Mouse (Mus musculus) gonadal fat pad, adult 2 months (tissue): Measurements from ENCODE around the gene Apoa2. TPM values are rescaled to one million over a fixed set of nuclear protein-coding genes. Genes with fewer than 3 reads are reported as not detected.
A peak's percentile ranks its signal among the peaks of the same experiment; 100 is the strongest.

Source experiments
- DNase-seq: peaks from one replicate; pipeline ENCODE4 v3.0.0-alpha.2; 2012; ENCODE audit warnings: low read depth
- polyA plus RNA-seq: library from polyadenylated mRNA; depleted of rRNA; stranded (reverse); fragments of >200 nt; gene quantifications from 2 replicates; pipeline ENCODE4 v1.2.3, GENCODE M21; 2012; rRNA removed

The Apoa2 gene
- 1.5 and 18.5 TPM in 2 replicates for polyA plus RNA-seq

DNA sequence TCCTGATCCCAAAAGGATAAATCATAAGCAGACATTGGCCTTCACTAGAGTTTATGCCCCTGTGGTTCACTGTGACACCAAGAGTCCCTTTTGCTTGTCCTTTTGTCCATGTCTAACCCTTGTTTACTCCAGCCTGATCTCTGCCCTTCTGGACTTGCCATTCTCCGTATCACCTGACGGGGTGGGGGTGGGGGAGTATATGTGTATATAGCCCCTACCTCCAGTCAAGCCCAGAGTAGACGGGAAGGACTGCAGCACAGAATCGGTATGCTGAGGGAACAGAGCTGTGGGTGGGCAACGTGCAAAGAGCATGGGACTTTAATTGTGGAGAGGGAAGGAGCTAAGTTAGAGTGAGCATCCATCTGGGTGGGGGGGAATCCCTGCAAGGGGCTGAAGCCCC is at the start of gene Apoa2:
Gene Apoa2 (plus strand): TSS at position 198 of the 400 bp plus-strand sequence.
- no peak for DNase-seq

DNA sequence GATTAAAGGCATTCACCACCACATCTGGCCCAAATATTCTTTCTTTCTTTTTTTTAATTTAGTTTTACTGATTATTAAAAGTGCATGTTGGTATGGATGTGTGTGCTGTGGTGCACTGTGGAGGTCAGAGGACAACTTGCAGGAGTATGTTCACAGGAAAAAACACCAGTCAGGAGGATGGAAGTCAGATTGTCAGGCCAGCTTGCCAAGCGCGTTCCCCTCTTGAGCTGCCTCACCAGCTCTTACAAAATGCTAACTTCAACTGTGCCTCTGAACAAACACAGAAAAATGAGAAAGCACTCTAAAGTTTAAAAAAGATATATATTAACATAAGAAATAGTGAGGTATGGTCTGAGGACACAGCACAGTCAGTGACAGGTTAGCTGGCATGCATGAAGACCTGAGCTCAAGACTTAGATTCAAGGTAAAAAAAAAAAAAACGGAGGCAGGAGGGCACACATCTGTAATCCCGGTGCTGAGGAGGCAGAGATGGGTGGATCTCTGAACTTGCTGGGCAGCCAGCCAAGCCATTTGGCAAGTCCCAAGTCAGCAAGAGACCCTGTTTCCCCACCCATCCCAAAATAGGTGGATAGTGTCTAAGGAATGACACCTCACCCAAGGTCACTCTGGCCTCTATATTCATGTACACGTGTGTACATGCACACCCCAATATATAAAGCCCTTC is 45.2 kb upstream of the Apoa2 start:
- DNase-seq = no peak

DNA sequence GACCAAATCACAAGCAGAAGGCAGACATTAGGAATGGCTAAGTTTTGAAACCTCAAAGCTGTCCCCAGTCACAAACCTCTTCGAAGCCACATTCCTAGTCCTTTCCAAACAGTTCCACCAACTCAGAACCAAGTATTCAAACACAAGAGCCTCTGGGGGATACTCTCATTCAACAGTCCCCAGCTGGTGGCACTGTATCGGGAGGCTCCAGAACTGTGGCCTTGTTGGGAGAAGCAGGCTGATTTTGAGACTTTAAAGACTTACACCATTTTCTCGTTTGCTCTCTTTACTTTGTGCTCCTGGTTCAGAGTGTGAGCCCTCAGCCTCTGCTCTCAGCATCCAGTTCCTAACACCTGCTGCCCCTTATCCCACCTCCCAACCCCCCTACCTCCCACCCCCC is 41.8 kb upstream of the Apoa2 start:
- no peak for DNase-seq

DNA sequence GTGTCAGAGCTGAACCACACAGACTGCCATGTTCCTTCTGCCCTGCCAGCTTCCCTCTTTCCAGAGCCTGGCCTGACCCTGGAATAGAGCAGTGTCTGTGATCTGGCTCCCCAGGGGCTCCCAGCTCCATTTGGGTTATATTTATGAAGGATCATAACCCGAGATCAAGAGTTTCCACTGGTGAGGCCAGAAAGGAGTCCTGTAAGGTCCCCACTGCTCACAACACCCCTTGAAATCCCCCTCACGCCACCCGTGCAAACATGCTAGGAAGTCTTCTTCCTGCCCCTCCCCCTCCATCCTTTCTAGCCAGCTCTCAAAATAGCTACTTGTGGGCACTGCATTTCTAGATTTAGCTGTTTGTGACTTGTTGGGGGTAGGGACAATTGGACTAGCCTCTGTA is 41.2 kb upstream of the Apoa2 start:
- no peak for DNase-seq

DNA sequence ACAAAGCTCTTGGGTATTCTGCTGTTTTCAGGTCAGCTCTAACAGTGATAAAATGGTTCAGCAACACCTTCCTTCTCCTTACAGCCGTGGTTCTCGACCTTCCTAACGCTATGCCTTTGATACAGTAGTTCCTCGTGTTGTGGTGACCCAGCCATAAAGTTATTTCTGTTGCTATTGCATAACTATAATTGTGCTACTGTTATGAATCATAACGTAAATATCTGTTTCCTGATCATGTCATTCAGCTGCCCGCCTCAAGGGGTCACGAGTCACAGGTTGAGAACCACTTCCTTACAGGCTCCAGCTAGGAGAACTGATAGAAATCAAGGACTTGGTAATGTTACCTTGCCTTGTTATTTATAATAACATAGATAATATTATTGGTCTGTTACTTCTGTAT is 40.5 kb upstream of the Apoa2 start:
- peak; percentile 38 for DNase-seq

DNA sequence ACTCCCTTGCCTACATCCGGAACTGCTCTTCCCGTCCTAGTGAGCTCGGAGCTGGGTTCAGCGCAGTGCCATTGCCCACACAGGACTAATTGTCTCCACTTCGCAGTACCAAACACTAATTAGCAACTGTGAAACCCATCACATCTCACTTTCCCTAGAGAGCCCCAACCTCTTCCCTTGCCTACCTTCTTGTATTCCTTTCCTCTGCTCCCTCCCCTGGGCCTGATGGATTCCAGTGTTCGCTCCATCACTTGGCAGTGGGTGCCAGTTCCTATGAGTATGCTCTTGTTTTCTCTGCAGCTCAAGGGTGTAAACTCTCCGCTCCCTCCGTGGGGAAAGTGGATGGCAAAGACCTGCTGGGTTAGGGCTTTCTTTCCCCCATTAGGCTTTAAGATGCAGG is 39.2 kb upstream of the Apoa2 start:
- DNase-seq = no peak

DNA sequence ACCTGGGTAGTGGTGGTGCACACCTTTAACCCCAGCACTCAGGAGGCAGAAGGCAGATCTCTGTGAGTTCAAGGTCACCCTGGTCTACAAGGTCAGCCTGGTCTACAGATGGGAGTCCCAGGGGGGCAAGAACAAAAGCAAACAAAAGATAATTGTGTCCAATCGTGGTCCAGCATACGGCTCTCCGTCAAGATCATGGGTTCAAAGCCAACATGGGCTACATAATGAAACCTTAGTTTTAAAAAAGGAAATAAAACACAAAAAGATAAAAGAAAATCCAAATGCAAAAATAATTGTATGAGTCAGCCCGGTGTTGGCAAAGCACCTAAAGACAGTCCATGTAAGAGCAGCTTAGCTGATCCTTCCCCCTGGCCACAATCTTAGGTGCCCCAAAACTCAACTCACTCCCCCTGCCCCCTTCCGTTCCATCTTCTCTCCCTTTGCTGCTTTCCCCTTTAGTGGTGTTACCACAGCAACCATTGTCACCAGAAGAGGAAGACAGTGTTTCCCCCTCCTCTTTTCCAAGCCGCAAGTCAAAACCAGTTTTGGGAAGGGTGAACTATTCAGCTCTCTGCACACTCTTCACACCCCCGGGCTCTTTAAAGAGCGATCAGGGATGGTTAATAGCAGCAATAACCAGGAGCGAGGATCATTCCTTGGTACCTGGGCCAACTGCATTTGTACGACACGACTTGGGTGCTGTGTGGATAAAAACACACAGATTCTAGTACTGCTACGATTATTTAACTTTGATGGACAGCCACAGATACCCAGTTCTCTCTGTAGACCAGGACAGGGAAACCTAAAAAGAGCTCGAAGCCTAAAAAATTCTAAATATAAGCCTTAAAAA is 36.8 kb upstream of the Apoa2 start:
- DNase-seq = no peak

DNA sequence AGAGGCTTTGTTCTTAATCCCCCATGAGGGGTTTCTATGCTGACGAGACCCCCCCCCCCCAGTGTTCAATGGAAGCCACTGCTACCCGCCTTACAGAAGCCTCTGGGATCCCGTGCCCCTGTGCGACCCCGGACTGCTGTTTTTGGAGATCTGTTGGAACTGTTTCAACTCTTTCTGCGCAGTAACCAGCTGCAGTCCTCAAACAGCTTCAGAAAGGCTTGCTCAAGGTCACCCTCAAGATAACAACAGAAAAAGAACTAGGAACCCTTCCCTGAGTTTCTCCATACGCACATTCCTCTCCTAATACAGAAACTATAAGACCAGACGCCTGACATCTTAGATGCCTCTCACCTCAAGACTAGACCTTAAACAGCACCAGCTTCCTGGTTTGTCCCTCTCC is 35.8 kb upstream of the Apoa2 start:
- no peak for DNase-seq

DNA sequence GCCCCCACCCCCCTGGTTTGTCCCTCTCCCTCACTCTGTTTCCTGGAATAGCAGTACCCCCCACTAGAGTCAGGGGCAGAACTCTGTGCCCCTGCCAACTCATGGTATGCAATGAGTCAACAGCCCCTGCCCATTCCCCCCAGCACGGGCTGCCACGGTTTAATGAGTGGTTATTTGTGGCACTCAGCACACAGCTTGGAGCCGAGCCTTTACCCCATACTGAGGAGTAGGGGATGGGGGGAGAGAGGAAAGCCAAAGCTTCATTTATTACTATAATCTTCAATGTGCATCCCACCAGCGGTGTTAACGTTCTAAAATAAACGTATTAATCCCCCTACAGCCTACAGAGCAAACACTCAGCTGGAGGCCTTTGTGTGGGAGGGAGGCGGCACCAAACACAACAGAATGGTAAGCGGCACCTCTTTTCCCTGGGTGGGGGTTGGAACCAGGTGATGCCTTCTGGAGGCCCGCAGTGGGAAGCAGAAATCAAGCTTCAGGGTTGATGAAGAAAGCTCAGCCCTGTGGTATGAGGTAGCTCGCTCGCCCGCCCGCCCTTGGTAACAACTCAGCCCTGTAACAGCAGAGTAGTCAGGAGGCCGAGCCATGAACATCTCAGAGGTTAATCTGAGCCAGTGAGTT is 35.3 kb upstream of the Apoa2 start:
- no peak for DNase-seq

DNA sequence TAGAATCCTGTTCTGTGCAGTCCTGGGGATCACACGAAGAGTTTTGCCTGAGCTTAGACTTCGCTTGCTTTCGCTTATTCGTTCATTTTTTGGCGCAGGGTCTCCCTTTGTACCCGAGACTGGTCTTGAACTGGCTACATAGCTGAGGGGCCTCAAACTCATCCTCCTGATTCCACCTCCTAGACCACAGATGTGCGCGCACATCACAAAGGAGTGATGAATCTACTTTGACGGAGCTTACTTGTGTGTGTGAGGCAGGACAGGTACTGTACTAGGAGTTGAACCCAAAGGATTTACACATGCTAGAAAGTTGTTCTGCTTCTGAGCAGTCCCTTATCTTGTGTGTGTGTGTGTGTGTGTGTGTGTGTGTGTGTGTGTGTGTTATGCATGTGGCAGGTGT is 34.0 kb upstream of the Apoa2 start:
- DNase-seq = no peak

DNA sequence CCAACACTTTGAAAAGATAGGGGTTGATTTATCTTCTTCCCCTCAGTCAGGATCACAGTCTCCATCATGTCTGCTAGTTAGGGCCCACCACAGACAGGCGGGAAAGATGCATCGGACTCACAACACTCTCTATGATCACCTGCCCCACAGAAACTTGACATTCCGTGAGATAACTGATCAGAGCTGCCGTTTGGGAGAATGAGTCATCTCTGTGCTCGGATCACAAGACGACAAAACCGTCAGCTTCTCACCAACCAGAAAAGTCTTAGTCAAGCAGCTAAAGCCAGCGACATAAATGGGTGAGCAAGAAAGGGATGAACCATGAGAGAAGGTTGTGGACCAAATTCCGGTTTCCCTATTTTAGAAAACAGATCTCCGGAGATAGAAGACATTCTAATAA is 32.6 kb upstream of the Apoa2 start:
- no peak for DNase-seq

DNA sequence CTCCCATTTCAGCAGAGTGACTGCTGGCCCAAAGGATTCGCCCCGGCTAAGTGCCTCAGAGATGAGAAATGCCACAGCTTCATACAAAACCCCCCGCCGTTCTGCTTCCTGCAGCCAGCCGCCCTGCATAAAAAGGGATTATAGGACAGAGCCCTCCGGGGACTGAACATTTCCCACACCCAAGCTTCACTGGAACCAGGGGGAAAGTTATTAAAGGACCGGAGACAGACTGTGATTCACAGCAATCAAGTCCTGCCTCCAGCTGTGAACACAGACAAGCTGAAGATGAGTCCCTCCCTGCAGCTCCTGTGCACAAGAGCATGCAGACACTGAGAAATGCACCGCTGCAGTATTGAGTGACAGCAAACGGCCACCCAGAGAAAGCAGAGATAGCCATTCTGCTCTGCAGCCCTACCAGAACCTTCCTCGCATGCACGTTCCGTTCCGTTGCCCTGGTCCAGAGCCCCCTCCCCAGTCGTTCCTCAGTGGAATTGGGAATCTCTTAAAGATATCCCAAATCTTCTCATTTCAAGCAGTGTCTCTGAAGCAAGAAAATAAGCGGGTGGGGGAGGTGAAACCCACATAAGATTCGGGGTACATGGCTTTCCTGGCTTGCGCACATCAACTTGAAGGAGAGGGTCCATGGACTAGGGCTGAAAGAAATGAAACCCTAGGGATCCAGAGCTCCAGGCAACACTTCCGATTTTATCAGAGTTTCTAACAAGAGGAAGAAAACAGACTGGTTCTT is 31.6 kb upstream of the Apoa2 start:
- no peak for DNase-seq

DNA sequence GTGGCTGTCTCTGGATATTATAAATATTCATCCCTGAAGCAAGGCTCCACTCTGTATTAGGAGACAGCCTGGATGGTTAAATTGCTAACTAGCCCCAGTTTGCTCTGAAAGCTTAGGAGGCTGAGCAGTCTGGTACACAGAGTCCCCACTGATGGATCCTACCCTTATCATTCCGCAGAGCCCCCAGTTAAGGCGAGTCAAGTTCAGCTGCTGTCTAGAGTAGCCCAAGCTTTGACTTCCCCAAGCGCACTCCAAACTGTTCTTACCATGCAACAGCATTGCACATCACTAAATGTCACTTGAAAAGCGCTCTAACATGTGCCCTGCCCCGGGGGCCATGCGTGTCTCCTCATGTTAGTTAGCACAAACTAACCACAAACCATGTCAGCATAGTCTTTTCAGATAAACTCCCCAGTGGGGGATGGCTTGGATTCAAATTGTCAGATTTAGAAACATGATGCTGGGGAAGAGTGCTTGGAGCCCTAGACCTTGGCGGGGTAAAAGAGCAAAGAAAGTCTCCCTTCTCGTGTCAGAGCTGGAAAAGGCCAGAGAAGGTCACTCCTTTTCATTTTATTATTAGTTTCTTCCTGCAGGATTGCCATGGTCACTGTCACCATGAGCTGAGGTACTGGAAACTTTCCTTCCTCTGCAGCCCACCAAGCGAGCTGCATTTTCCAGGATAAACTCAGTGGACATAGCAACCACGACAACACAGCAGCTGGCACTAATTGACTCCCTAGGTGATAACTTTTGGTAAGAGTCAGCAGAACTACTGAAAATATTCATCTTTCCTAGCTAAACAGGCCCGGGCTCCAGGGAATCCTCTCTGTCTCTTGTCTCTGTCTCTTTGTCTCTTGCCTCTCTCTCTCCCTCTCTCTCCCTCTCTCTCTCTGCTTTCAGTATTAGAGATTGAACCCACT is 30.7 kb upstream of the Apoa2 start:
- DNase-seq = no peak

DNA sequence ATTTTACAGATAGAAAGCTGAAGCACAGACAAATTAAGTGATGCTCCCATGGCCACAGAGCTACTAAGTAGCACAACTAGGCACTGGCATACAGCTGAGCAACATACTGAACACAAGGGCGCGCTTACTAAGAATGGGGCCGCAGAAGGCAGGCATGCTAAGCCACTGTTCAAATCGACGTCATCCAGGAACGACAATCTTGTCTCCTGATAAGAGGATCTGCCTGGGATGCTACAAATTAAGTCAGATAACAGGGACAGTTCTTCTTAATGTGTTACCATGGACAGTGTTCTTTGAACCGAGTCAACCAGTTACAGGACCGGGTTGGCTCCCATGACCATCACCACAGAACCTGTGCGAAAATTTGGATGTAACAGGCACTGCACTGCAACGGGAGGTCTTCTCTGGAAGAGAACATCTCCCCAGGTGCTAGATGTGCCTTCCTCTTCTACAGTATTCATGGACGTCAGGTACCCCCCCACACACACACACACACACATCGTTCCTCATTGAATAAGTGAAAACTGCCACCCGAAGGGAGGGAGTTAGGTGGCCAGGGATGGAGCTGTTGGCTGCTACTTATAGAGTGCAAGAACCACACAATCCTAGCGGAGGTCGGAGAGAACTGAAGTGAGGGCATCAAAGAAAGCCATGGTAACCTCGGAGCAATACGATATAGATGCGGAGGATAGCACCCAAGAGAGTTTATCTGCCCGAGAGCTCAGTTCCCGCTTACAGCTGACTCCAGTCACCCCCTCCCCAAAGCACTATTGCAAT is 29.6 kb upstream of the Apoa2 start:
- no peak for DNase-seq

DNA sequence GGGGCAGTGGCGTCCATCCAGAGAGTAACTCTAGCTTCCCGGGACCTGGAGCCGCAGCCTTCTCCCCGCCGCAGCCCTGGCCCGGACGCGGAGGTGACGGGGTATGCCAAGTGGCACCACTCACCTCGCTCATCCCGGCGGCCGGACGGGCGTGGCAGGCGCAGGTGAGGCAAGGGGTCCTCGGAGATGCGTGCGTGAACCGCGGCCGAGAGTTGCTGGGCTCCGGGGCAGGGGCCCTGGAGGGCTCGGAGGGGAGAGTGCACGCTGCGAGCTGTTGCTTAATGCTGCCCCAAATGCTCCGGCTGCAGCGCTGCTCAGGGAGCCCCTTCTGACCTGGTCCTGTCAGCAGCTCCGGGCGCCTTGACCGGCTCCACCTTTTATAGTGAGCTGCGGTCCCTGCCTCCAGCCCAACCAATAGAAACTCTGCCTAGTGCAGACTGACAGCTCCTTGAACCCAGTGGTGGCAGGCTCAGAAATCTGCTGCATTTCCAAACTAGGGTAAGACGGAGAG is 28.9 kb upstream of the Apoa2 start, which contains the start of gene Pcp4l1:
Gene Pcp4l1 (minus strand): TSS at position 382 of the 511 bp plus-strand sequence.
- no peak for DNase-seq

DNA sequence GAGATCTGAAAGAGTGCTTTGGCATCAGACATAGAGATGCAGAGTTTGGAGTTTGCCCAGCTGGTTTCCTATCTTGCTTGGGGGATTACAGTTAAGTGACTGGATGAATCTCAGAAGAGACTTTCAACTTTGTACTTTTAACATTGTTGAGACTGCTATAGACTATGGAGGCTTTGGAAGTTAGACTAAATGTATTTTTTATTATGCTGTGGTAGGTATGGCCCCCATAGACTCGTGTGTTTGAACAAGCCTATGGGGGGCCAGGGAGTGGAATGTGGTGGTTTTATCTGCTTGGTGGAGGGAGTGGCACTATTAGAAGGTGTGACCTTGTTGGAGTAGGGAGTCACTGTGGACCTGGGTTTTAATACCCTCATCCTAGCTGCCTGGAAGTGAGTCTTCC is 25.3 kb upstream of the Apoa2 start:
- DNase-seq = no peak

DNA sequence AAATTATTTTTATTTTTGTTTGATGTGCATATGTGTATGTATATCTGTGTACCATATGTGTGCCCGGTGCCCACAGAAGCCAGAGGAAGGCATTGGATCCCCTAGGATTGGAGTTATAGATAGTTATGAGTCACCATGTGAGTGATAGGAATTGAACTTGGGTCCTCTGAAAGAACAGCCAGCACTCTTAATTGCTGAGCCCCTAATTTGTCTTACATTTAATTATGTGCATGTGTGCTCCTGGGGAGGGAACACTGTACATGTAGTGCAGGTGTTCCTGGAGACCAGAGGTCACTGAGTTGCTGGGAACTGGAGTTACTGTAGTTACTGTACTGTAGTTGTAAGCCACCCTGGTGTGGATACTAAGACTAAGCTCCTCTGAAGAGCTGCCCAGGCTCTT is 24.1 kb upstream of the Apoa2 start:
- no peak for DNase-seq

DNA sequence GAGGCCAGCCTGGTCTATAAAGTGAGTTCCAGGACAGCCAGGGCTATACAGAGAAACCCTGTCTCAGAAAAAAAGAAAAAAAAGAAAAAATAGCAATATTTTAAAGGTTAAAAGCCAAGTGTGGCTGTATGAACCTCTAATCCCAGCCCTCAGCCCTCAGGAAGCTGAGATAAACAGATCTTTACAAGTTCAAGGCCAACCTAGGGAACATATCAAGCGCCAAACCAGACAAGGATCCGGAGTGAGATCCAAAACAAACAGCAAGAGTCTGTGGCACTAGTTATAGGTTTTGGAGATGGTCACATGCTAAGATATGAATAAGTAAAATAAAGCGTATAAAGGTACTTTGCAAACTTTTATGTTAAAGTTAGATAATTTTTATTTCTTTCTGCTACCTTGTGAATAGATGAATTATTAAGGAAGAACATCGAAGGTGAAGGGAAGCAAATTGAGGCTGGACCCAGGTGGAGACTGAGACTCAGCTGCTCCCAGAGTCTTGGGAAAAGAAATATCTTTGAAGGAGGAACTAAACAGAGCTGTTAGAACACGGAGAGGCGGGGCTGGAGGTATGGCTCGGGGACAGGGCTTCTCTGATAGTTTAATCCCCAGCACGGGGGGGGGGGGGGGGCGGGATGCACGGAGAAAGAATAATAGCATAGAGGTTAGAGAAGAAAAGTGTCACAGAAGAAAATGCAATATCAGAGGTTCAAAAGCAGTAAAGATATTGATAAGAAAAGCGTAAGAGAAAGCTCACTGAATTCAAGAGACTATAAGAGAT is 21.2 kb upstream of the Apoa2 start:
- DNase-seq = no peak

DNA sequence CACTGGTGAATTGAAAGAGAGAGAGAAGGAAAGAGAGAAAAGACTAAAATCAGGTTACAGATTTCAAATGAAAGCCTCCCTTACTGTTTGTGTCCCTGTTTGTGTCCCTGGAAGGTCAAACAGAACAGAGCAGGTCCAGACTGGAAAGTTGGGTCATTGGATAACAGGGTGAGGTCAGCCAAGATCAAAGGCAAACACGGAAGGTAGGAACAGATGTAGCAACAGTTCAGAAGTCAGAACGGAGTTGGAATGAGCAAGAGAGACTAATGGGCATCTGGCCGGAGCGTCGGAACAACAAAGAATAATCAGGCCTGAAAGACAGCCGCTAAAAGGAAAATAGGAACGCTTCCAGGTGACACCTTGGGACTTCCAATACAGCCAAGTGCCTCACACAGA is 20.6 kb upstream of the Apoa2 start:
- DNase-seq = no peak
